Mouse (Mus musculus) MEL (cell line): ENCODE data around the gene Araf. TPM values are rescaled to one million over a fixed set of nuclear protein-coding genes. Genes with fewer than 3 reads are reported as not detected.

ENCODE experiments used
- DNase-seq: peaks from one replicate; pipeline ENCODE4 v3.0.0; 2011; ENCODE audit warnings: low read depth, low spot score
- H3K27ac ChIP-seq: 2 replicates; pipeline ENCODE4 v1.5.1; 2012; ENCODE audit warnings: low read depth, mild to moderate bottlenecking, control low read depth, low read length, moderate library complexity; ENCODE audit not compliant: control insufficient read depth
- H3K27me3 ChIP-seq, 2 experiments: fragments of 150-350 bp in 1 of 2; sonication (generic) in 1 of 2; 2 replicates each; pipeline ENCODE4 v1.6.1; 2012; ENCODE audit warnings: low read length in 2 of 2, mild to moderate bottlenecking in 2 of 2, improper control_type of control experiment in 1 of 2, moderate library complexity in 1 of 2; ENCODE audit not compliant: insufficient read depth in 2 of 2, control insufficient read depth in 1 of 2
- H3K36me3 ChIP-seq, 2 experiments: 2 replicates each; pipeline ENCODE4 v1.6.1; 2012 to 2014; ENCODE audit warnings: low read length in 2 of 2, improper control_type of control experiment in 1 of 2, inconsistent platforms in 1 of 2, mild to moderate bottlenecking in 1 of 2; ENCODE audit not compliant: insufficient read depth in 2 of 2, control insufficient read depth in 1 of 2
- H3K4me1 ChIP-seq, 2 experiments: fragments of 150-350 bp in 1 of 2; sonication (generic) in 1 of 2; 2 replicates each; pipeline ENCODE4 v1.6.1; 2012; ENCODE audit warnings: low read length in 2 of 2, improper control_type of control experiment in 1 of 2, mild to moderate bottlenecking in 1 of 2; ENCODE audit not compliant: insufficient read depth in 2 of 2, control insufficient read depth in 1 of 2
- H3K4me3 ChIP-seq, 2 experiments: fragments of 150-350 bp in 1 of 2; sonication (generic) in 1 of 2; 2 replicates each; pipeline ENCODE4 v1.5.1; 2012; ENCODE audit warnings: low read depth in 2 of 2, low read length in 2 of 2, mild to moderate bottlenecking in 2 of 2, moderate library complexity in 2 of 2, control low read depth in 1 of 2, improper control_type of control experiment in 1 of 2; ENCODE audit not compliant: control insufficient read depth in 1 of 2, insufficient read depth in 1 of 2
- H3K79me2 ChIP-seq: 2 replicates; pipeline ENCODE4 v1.6.1; 2012; ENCODE audit warnings: mild to moderate bottlenecking, low read length, moderate library complexity; ENCODE audit not compliant: control insufficient read depth, poor library complexity, insufficient read depth
- H3K9ac ChIP-seq: 2 replicates; pipeline ENCODE4 v1.6.1; 2012; ENCODE audit warnings: low read depth, mild to moderate bottlenecking, control low read depth, low read length, moderate library complexity; ENCODE audit not compliant: control insufficient read depth, poor library complexity, severe bottlenecking
- H3K9me3 ChIP-seq: fragments of 150-350 bp; sonication (generic); replicated peaks from 2 replicates; pipeline ENCODE4 v1.6.1; 2012; ENCODE audit warnings: mild to moderate bottlenecking, low read length, improper control_type of control experiment, moderate library complexity; ENCODE audit not compliant: insufficient read depth
- CHD1 ChIP-seq: IDR thresholded peaks from 2 replicates; pipeline ENCODE4 v1.6.1; 2012; ENCODE audit warnings: low read depth, mild to moderate bottlenecking, inconsistent platforms, low read length, improper control_type of control experiment
- E2F4 ChIP-seq: IDR thresholded peaks from 2 replicates; pipeline ENCODE4 v1.6.1; 2011; ENCODE audit warnings: low read depth, low read length, improper control_type of control experiment, borderline replicate concordance
- GABPA ChIP-seq: IDR thresholded peaks from 2 replicates; pipeline ENCODE4 v1.6.1; 2012; ENCODE audit warnings: low read depth, mild to moderate bottlenecking, inconsistent platforms, low read length, improper control_type of control experiment, moderate library complexity
- HCFC1 ChIP-seq: IDR thresholded peaks from 2 replicates; pipeline ENCODE4 v1.6.1; 2012; ENCODE audit warnings: low read depth, mild to moderate bottlenecking, inconsistent platforms, low read length, improper control_type of control experiment, moderate library complexity
- JUND ChIP-seq: IDR thresholded peaks from 2 replicates; pipeline ENCODE4 v1.6.1; 2011; ENCODE audit warnings: low read depth, mild to moderate bottlenecking, improper control_type of control experiment, low read length
- KAT2A ChIP-seq: conservative IDR thresholded peaks from 2 replicates; pipeline ENCODE4 v1.6.1; 2012; ENCODE audit warnings: low read depth, low read length, improper control_type of control experiment, inconsistent platforms
- MAFK ChIP-seq: IDR thresholded peaks from 2 replicates; pipeline ENCODE4 v1.6.1; 2011; ENCODE audit warnings: low read depth, mild to moderate bottlenecking, low read length, improper control_type of control experiment, borderline replicate concordance
- MAX ChIP-seq: IDR thresholded peaks from 2 replicates; pipeline ENCODE4 v1.6.1; 2011; ENCODE audit warnings: low read length, improper control_type of control experiment
- MXI1 ChIP-seq: IDR thresholded peaks from 2 replicates; pipeline ENCODE4 v1.6.1; 2011; ENCODE audit warnings: mild to moderate bottlenecking, low read depth, low read length, improper control_type of control experiment
- MYC ChIP-seq: IDR thresholded peaks from 2 replicates; pipeline ENCODE4 v1.6.1; 2011; ENCODE audit warnings: low read depth, mild to moderate bottlenecking, low read length, improper control_type of control experiment, moderate library complexity
- NRF1 ChIP-seq: IDR thresholded peaks from 2 replicates; pipeline ENCODE4 v1.6.1; 2014; ENCODE audit warnings: low read depth, mild to moderate bottlenecking, inconsistent platforms, low read length, improper control_type of control experiment, moderate library complexity; ENCODE audit not compliant: poor library complexity, insufficient read depth, severe bottlenecking
- POLR2AphosphoS2 ChIP-seq: IDR thresholded peaks from 2 replicates; pipeline ENCODE4 v1.6.1; 2011; ENCODE audit warnings: low read length, improper control_type of control experiment
- RAD21 ChIP-seq: IDR thresholded peaks from 2 replicates; pipeline ENCODE4 v1.6.1; 2011; ENCODE audit warnings: mild to moderate bottlenecking, low read depth, low read length, improper control_type of control experiment
- SMC3 ChIP-seq: IDR thresholded peaks from 2 replicates; pipeline ENCODE4 v1.6.1; 2011; ENCODE audit warnings: low read depth, low read length, improper control_type of control experiment
- TBP ChIP-seq: IDR thresholded peaks from 2 replicates; pipeline ENCODE4 v1.8.0; 2011; ENCODE audit warnings: low read depth, low read length, improper control_type of control experiment
- TCF12 ChIP-seq: IDR thresholded peaks from 2 replicates; pipeline ENCODE4 v1.6.1; 2014; ENCODE audit warnings: low read depth, mild to moderate bottlenecking, inconsistent platforms, low read length, improper control_type of control experiment, moderate library complexity
- UBTF ChIP-seq: IDR thresholded peaks from 2 replicates; pipeline ENCODE4 v1.6.1; 2012; ENCODE audit warnings: low read depth, mild to moderate bottlenecking, inconsistent platforms, low read length, improper control_type of control experiment, moderate library complexity, borderline replicate concordance; ENCODE audit not compliant: insufficient read depth
- USF1 ChIP-seq: IDR thresholded peaks from 2 replicates; pipeline ENCODE4 v1.6.1; 2014; ENCODE audit warnings: low read depth, mild to moderate bottlenecking, inconsistent platforms, low read length, improper control_type of control experiment, moderate library complexity
- USF2 ChIP-seq, 2 experiments: IDR thresholded peaks; 2 replicates each; pipeline ENCODE4 v1.6.1; 2011 to 2012; ENCODE audit warnings: improper control_type of control experiment in 2 of 2, low read length in 2 of 2, borderline replicate concordance in 1 of 2, inconsistent platforms in 1 of 2, low read depth in 1 of 2, mild to moderate bottlenecking in 1 of 2; ENCODE audit not compliant: insufficient read depth in 1 of 2
- ZKSCAN1 ChIP-seq: IDR thresholded peaks from 2 replicates; pipeline ENCODE4 v1.6.1; 2012; ENCODE audit warnings: low read depth, mild to moderate bottlenecking, inconsistent platforms, low read length, improper control_type of control experiment, moderate library complexity
- ZMIZ1 ChIP-seq: IDR thresholded peaks from 2 replicates; pipeline ENCODE4 v1.6.1; 2012; ENCODE audit warnings: low read depth, mild to moderate bottlenecking, inconsistent platforms, low read length, improper control_type of control experiment, moderate library complexity
- polyA plus RNA-seq, 2 experiments: library from polyadenylated mRNA; stranded (reverse) in 1 of 2; unstranded in 1 of 2; fragments of >175 nt in 1 of 2; fragments of >200 nt in 1 of 2; gene quantifications; 2 replicates each; pipeline versions ENCODE4 v1.2.1 to v1.2.4; 2012; ENCODE audit warnings: low replicate concordance in 2 of 2, low read depth in 1 of 2; ENCODE audit not compliant: insufficient read length in 2 of 2, insufficient read depth in 1 of 2, missing spikeins in 1 of 2
- total RNA-seq: library from RNA; depleted of rRNA; stranded (reverse); fragments of 300-350 nt; gene quantifications from 2 replicates; pipeline ENCODE4 v1.2.3, GENCODE M21; 2012

The Araf gene
- total and polyA plus RNA-seq, 3 experiments, result 115 to 236 (median 174) TPM

GRCm38 (mm10) chrX:20777619-20778018 lies 20.0 kb upstream of the Araf start:
- Histone ChIP-seq H3K79me2 (no peaks in the 10 kb centered on the region), H3K27me3 (peaks cover 0 to 6% of the 10 kb centered on the region in 2 experiments)
- no peak for TF ChIP-seq NRF1
- TF ChIP-seq TCF12, result no peak
- no peak for TF ChIP-seq GABPA
- TF ChIP-seq MAX, result no peak
- TF ChIP-seq HCFC1, result no peak
- TF ChIP-seq RAD21, result no peak
- no peak for TF ChIP-seq JUND
- TF ChIP-seq MAFK, result no peak
- no peak for TF ChIP-seq ZKSCAN1
- TF ChIP-seq MYC, result no peak
- no peak for TF ChIP-seq USF1
- no peak for TF ChIP-seq MXI1
- no peak for TF ChIP-seq KAT2A
- no peak for TF ChIP-seq USF2 (IDR thresholded peaks at IDR 0.05; ENCODE audit: borderline replicate concordance in 1 of 2, insufficient read depth in 1 of 2, low read depth in 1 of 2, low read length in 2 of 2)

GRCm38 (mm10) chrX:20787309-20787708 lies 10.3 kb upstream of the Araf start:
- peak; percentile 24 for DNase-seq
- H3K27ac ChIP-seq, result no peak overlapping the region
- TF ChIP-seq ZMIZ1 (no peak), ZKSCAN1 (no peak), MXI1 (no peak), TCF12 (no peak), MYC (no peak), POLR2AphosphoS2 (no peak), UBTF (no peak), GABPA (no peak), SMC3 (no peak), TBP (no peak), JUND (no peak), CHD1 (no peak), E2F4 (no peak), MAX (no peak)
- H3K4me3 ChIP-seq, result no peak overlapping the region
- peaks cover 0 to 8% of the 10 kb centered on the region in 2 experiments; a peak in 2 of 4 replicates for H3K36me3 ChIP-seq
- no peaks in the 10 kb centered on the region for H3K9me3 ChIP-seq
- no peaks in the 10 kb centered on the region for H3K79me2 ChIP-seq
- no peaks in the 10 kb centered on the region; a peak in 1 of 4 replicates for H3K27me3 ChIP-seq
- H3K9ac ChIP-seq, result no peak overlapping the region
- peaks cover 4 to 10% of the 10 kb centered on the region in 2 experiments; a peak in 3 of 4 replicates for H3K4me1 ChIP-seq

More at GRCm38 (mm10) chrX:20777619-20778018, 20.0 kb upstream of the Araf start:
- Histone ChIP-seq H3K9ac (no peak overlapping the region), H3K36me3 (no peaks in the 10 kb centered on the region), H3K4me3 (no peak overlapping the region), H3K9me3 (no peaks in the 10 kb centered on the region), H3K27ac (no peak overlapping the region), H3K4me1 (no peaks in the 10 kb centered on the region; a peak in 1 of 4 replicates)
- DNase-seq, result no peak
